Mouse (Mus musculus) neural tube, embryonic 14.5 days (tissue): ENCODE data around the gene Lrrc32. TPM values are rescaled to one million over a fixed set of nuclear protein-coding genes. Genes with fewer than 3 reads are reported as not detected.
A peak's percentile ranks its signal among the peaks of the same experiment; 100 is the strongest.

Experiments used
- ATAC-seq: fragments of 200-750 bp; cut with Nextera tagmentation; 2 replicates; pipeline ENCODE4 v1.8.0; 2017; ENCODE audit warnings: low read depth, mild to moderate bottlenecking, moderate TSS enrichment, moderate library complexity
- H3K27ac ChIP-seq: fragments of 300-500 bp; sonication (generic); 2 replicates; pipeline ENCODE4 v1.5.1; 2014; ENCODE audit warnings: low read depth, mild to moderate bottlenecking, control low read depth, low read length, moderate library complexity, mixed read lengths
- H3K27me3 ChIP-seq: fragments of 300-500 bp; sonication (generic); 2 replicates; pipeline ENCODE4 v1.6.1; 2014; ENCODE audit warnings: low read length; ENCODE audit not compliant: control insufficient read depth, insufficient read depth
- H3K36me3 ChIP-seq: fragments of 300-500 bp; sonication (generic); 2 replicates; pipeline ENCODE4 v1.6.1; 2014; ENCODE audit warnings: low read length, mixed read lengths; ENCODE audit not compliant: control insufficient read depth, insufficient read depth
- H3K4me1 ChIP-seq: fragments of 300-500 bp; sonication (generic); 2 replicates; pipeline ENCODE4 v1.6.1; 2014; ENCODE audit warnings: low read length; ENCODE audit not compliant: control insufficient read depth, insufficient read depth
- H3K4me2 ChIP-seq: fragments of 300-500 bp; sonication (generic); 2 replicates; pipeline ENCODE4 v1.6.1; 2014; ENCODE audit warnings: mild to moderate bottlenecking, low read depth, low read length, control low read depth
- H3K4me3 ChIP-seq: fragments of 300-500 bp; sonication (generic); 2 replicates; pipeline ENCODE4 v1.5.1; 2014; ENCODE audit warnings: low read depth, low read length, control low read depth, mixed read lengths
- H3K9ac ChIP-seq: fragments of 300-500 bp; sonication (generic); replicated peaks from 2 replicates; pipeline ENCODE4 v1.6.1; 2014; ENCODE audit warnings: low read depth, mild to moderate bottlenecking, control low read depth, low read length, mixed read lengths
- H3K9me3 ChIP-seq: fragments of 300-500 bp; sonication (generic); 2 replicates; pipeline ENCODE4 v1.6.1; 2016; ENCODE audit warnings: low read length; ENCODE audit not compliant: control insufficient read depth
- WGBS: fragments of 180-500 bp; shearing (Covaris S2); extraction: QIAGEN DNeasy Blood & Tissue Kit; methylation state at CpG from one replicate; pipeline ENCODE4 v1.1.7; 2014; 5-methylcytosine and 5-hydroxymethylcytosine counted together
- polyA plus RNA-seq: library from polyadenylated mRNA; unstranded; fragments of >200 nt; fragmentation: Nextera tagmentation; extraction: Ambion mirVana; gene quantifications from 2 replicates; pipeline ENCODE4 v1.2.1, GENCODE M21; 2014

Lrrc32 gene
- polyA plus RNA-seq, 1 experiment from 2014 or later, result 1.5 TPM

GRCm38 (mm10) chr7:98472529-98472928 is 16.6 kb upstream of the Lrrc32 start:
- Histone ChIP-seq H3K27ac (no peak overlapping the region), H3K4me3 (no peak overlapping the region), H3K9me3 (no peaks in the 10 kb centered on the region), H3K27me3 (no peaks in the 10 kb centered on the region), H3K36me3 (no peaks in the 10 kb centered on the region), H3K4me1 (no peaks in the 10 kb centered on the region), H3K9ac (no peak overlapping the region), H3K4me2 (no peak overlapping the region)
- 86% methylated on average over 2 of the region's 2 CpGs for WGBS
- no peak for ATAC-seq

GRCm38 (mm10) chr7:98474558-98474957 is 14.5 kb upstream of the Lrrc32 start:
- H3K36me3 ChIP-seq, result no peaks in the 10 kb centered on the region
- ATAC-seq, result no peak
- WGBS, result 74% methylated on average over 1 of the region's 1 CpGs
- H3K4me3 ChIP-seq, result no peak overlapping the region
- H3K9me3 ChIP-seq, result no peaks in the 10 kb centered on the region
- no peak overlapping the region for H3K9ac ChIP-seq
- no peaks in the 10 kb centered on the region for H3K4me1 ChIP-seq
- no peaks in the 10 kb centered on the region for H3K27me3 ChIP-seq
- no peak overlapping the region for H3K4me2 ChIP-seq
- no peak overlapping the region for H3K27ac ChIP-seq

GRCm38 (mm10) chr7:98477153-98477552 is 11.9 kb upstream of the Lrrc32 start:
- Histone ChIP-seq H3K9ac (no peak overlapping the region), H3K4me1 (no peaks in the 10 kb centered on the region), H3K4me3 (no peak overlapping the region), H3K27ac (no peak overlapping the region), H3K9me3 (no peaks in the 10 kb centered on the region), H3K4me2 (no peak overlapping the region), H3K36me3 (no peaks in the 10 kb centered on the region), H3K27me3 (no peaks in the 10 kb centered on the region)
- no peak for ATAC-seq
- WGBS, result 71% methylated on average over 4 of the region's 4 CpGs

- no peak overlapping the region for H3K4me3 ChIP-seq
- no peak overlapping the region for H3K4me2 ChIP-seq
- WGBS, result 91% methylated on average over 1 of the region's 1 CpGs
- no peaks in the 10 kb centered on the region for H3K27me3 ChIP-seq
- no peaks in the 10 kb centered on the region for H3K4me1 ChIP-seq
- no peak overlapping the region for H3K27ac ChIP-seq
- no peak for ATAC-seq
- H3K36me3 ChIP-seq, result no peaks in the 10 kb centered on the region
- H3K9me3 ChIP-seq, result no peaks in the 10 kb centered on the region
- H3K9ac ChIP-seq, result no peak overlapping the region
These were observed 8.6 kb upstream of the Lrrc32 start for GRCm38 (mm10) chr7:98480481-98480880.

DNA sequence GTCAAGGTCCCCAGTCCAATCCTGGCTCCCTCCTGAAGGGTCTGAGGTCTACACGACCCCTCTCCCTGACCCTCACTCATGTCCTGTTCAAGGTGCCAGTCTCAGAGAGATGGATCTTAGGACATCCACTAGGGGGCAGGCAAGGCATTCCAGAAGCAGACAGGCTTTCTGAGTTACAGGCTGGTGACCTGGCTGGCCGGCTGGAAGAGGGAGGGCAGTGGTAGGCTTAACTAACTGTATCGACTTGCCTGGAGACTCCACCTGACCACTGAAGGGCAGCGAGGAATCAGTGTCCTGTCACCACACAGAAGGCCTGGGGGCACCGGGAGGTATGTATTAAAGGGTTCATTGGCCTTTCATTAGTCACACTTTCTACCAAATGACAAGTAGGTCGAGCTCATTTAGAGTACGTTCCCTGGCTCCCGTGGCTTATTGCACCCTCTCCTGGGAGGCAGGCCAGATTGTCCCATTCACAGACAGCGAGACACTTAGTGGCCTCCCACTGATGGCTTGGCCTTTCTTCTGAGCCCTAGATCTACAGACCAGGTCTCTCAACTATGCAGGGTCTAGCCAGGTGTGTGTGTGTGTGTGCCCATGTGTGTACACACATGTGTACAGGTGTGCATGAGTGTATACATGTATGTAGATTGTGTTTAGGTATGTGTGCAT is 7.9 kb upstream of the Lrrc32 start:
- Histone ChIP-seq H3K9me3 (no peaks in the 10 kb centered on the region), H3K4me3 (no peak overlapping the region), H3K36me3 (no peaks in the 10 kb centered on the region), H3K9ac (no peak overlapping the region), H3K27ac (no peak overlapping the region), H3K27me3 (no peaks in the 10 kb centered on the region), H3K4me2 (no peak overlapping the region), H3K4me1 (no peaks in the 10 kb centered on the region)
- peak; percentile 82 for ATAC-seq
- WGBS, result 4% methylated on average over 9 of the region's 9 CpGs

DNA sequence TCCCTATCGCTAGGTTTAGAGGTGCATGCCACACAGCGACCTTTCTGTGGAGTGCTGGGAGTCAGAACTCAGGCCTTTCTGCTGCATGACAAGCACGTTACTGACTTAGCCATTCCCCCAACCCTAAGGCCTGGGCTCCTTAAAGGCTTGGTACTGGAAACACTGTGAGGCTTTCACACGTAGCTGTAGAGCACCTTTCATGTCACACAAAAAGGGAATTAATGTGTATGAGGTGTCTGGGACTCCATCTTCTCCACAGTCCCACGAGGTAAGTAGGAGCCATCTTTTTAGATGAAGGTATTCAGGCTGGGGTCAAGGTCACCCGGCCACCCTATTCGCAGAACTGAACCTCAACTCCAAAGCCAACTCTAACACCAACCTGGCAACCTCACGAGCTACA is 7.2 kb upstream of the Lrrc32 start:
- no peaks in the 10 kb centered on the region for H3K36me3 ChIP-seq
- H3K27ac ChIP-seq, result no peak overlapping the region
- no peaks in the 10 kb centered on the region for H3K9me3 ChIP-seq
- no peak overlapping the region for H3K9ac ChIP-seq
- ATAC-seq, result no peak
- H3K4me2 ChIP-seq, result no peak overlapping the region
- H3K4me1 ChIP-seq, result no peaks in the 10 kb centered on the region
- no peaks in the 10 kb centered on the region for H3K27me3 ChIP-seq
- 90% methylated on average over 8 of the region's 8 CpGs for WGBS
- H3K4me3 ChIP-seq, result no peak overlapping the region

GRCm38 (mm10) chr7:98482551-98483267 is 6.4 kb upstream of the Lrrc32 start:
- WGBS, result 61% methylated on average over 12 of the region's 12 CpGs
- Histone ChIP-seq H3K9me3 (no peaks in the 10 kb centered on the region), H3K4me3 (no peak overlapping the region), H3K9ac (0 out of 2 replicates have a peak overlapping the region, but pooled peaks have one; percentile 16), H3K27me3 (no peaks in the 10 kb centered on the region), H3K27ac (no peak overlapping the region), H3K36me3 (no peaks in the 10 kb centered on the region), H3K4me2 (no peak overlapping the region), H3K4me1 (no peaks in the 10 kb centered on the region)
- ATAC-seq, result no peak

DNA sequence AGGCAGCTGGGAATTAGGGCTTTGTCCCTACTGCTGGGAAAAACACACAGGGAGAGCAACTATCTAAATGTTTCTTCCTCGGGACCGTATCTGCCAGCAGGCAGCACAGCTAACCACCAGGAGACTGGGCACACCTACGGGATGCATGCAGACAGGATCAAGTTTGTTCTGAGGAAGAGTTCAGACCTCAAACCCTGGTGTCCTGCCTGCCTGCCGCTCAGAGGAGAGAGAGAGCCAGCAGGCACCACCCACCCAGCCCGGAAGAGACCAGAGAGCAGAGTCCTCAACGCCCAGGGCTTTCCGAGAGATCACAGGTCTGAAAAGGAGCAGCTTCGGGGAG is 5.8 kb upstream of the Lrrc32 start:
- Histone ChIP-seq H3K4me2 (no peak overlapping the region), H3K27ac (no peak overlapping the region), H3K9ac (no peak overlapping the region), H3K9me3 (no peaks in the 10 kb centered on the region), H3K4me3 (no peak overlapping the region), H3K27me3 (no peaks in the 10 kb centered on the region), H3K4me1 (no peaks in the 10 kb centered on the region), H3K36me3 (no peaks in the 10 kb centered on the region)
- WGBS, result 36% methylated on average over 8 of the region's 8 CpGs
- no peak for ATAC-seq

DNA sequence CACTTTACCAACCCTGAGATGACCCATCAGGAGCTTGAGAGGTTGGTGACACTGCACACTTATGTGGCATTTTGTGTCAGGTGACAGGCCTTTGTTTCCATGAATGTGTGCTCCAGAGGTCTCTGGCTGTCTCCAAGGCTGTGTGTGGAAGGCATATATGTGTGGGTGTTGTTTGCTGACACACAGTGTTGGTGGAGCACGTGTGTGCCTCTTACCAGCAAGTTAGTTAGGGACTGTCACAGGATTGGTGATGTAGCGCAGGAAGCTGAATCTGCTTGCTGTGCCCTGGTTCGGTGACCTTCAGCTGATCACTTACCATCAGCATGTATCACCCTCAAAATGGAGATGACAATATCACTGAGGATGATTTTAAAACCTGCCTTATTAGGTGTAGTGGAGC is 4.2 kb upstream of the Lrrc32 start:
- H3K27ac ChIP-seq, result no peak overlapping the region
- H3K4me2 ChIP-seq, result no peak overlapping the region
- H3K4me3 ChIP-seq, result no peak overlapping the region
- H3K9me3 ChIP-seq, result no peaks in the 10 kb centered on the region
- no peaks in the 10 kb centered on the region for H3K27me3 ChIP-seq
- H3K4me1 ChIP-seq, result no peaks in the 10 kb centered on the region
- no peak overlapping the region for H3K9ac ChIP-seq
- 92% methylated on average over 3 of the region's 3 CpGs for WGBS
- ATAC-seq, result no peak
- no peaks in the 10 kb centered on the region for H3K36me3 ChIP-seq
